Mouse (Mus musculus) heart, adult 8-10 months (tissue): Measurements from ENCODE around the gene Ccr7. TPM values are rescaled to one million over a fixed set of nuclear protein-coding genes. Genes with fewer than 3 reads are reported as not detected.

Experiments used
- DNase-seq: peaks from one replicate; pipeline ENCODE4 v3.0.0; 2022; ENCODE audit warnings: low spot score
- total RNA-seq, 4 experiments: library from RNA; stranded (reverse); gene quantifications; 2 replicates each; pipeline ENCODE4 v1.2.4; 2022

The Ccr7 gene
- total RNA-seq, 4 experiments from 2014 or later: 0.14 to 0.57 (median 0.25) TPM; not detected in 1

GRCm38 (mm10) chr11:99153767-99154753 is 817 bp downstream of the Ccr7 start:
- no peak for DNase-seq

- no peak for DNase-seq
Observed at GRCm38 (mm10) chr11:99152323-99153144, 2.3 kb downstream of the Ccr7 start.

GRCm38 (mm10) chr11:99151333-99151930 is 3.4 kb downstream of the Ccr7 start:
- DNase-seq: no peak

GRCm38 (mm10) chr11:99150889-99151288 is 4.0 kb downstream of the Ccr7 start:
- no peak for DNase-seq

- DNase-seq: peak; percentile 80
Observed at GRCm38 (mm10) chr11:99149898-99150757, 4.7 kb downstream of the Ccr7 start.

- no peak for DNase-seq
Observed at GRCm38 (mm10) chr11:99148896-99149703, 5.8 kb downstream of the Ccr7 start.

- no peak for DNase-seq
Observed at GRCm38 (mm10) chr11:99148400-99148799, 6.5 kb downstream of the Ccr7 start.

GRCm38 (mm10) chr11:99147920-99148289 is 7.0 kb downstream of the Ccr7 start:
- DNase-seq: no peak

GRCm38 (mm10) chr11:99147041-99147919 is 7.6 kb downstream of the Ccr7 start:
- DNase-seq: no peak

- no peak for DNase-seq
Observed at GRCm38 (mm10) chr11:99146558-99146957, 8.3 kb downstream of the Ccr7 start.

- no peak for DNase-seq
Observed at GRCm38 (mm10) chr11:99145765-99146164, 9.1 kb downstream of the Ccr7 start.

GRCm38 (mm10) chr11:99144940-99145339 is 9.9 kb downstream of the Ccr7 start:
- no peak for DNase-seq

- DNase-seq: no peak
Observed at GRCm38 (mm10) chr11:99144456-99144855, 10.4 kb downstream of the Ccr7 start.

GRCm38 (mm10) chr11:99143123-99144082 is 11.5 kb downstream of the Ccr7 start:
- DNase-seq: no peak

GRCm38 (mm10) chr11:99142493-99143095 is 12.3 kb downstream of the Ccr7 start:
- no peak for DNase-seq

GRCm38 (mm10) chr11:99142046-99142445 is 12.8 kb downstream of the Ccr7 start:
- DNase-seq: no peak

GRCm38 (mm10) chr11:99141600-99141999 is 13.3 kb downstream of the Ccr7 start:
- DNase-seq: peak; percentile 68

- DNase-seq: no peak
Observed at GRCm38 (mm10) chr11:99138976-99139375, 15.9 kb downstream of the Ccr7 start.
